Mouse (Mus musculus) ES-E14 (cell line): ENCODE measurements at regions not wholly inside any gene's neighbourhood (a gene's known extent, or its start where the extent isn't known, plus 50 kb on each side); places are given as distances from the start of the nearest gene placed in this dataset.

ENCODE experiments used
- CHD2 ChIP-seq: IDR thresholded peaks from 2 replicates; pipeline ENCODE4 v1.6.1; 2014; ENCODE audit warnings: mild to moderate bottlenecking, low read depth, low read length, inconsistent platforms
- HCFC1 ChIP-seq: IDR thresholded peaks from 2 replicates; pipeline ENCODE4 v1.6.1; 2012; ENCODE audit warnings: low read length, inconsistent platforms, borderline replicate concordance; ENCODE audit not compliant: insufficient read depth
- MAFK ChIP-seq: IDR thresholded peaks from 2 replicates; pipeline ENCODE4 v1.6.1; 2014; ENCODE audit warnings: mild to moderate bottlenecking, low read depth, low read length, inconsistent platforms; ENCODE audit not compliant: insufficient read depth
- ZC3H11A ChIP-seq: IDR thresholded peaks from 2 replicates; pipeline ENCODE4 v1.6.1; 2012; ENCODE audit warnings: low read depth, mild to moderate bottlenecking, inconsistent platforms, low read length, borderline replicate concordance
- ZNF384 ChIP-seq: IDR thresholded peaks from 2 replicates; pipeline ENCODE4 v1.6.1; 2012; ENCODE audit warnings: low read depth, low read length, inconsistent platforms

GRCm38 (mm10) chr11:40835393-40835792 lies 80.3 kb upstream of the Ccng1 start:
- TF ChIP-seq ZC3H11A = no peak
- TF ChIP-seq CHD2 = no peak
- no peak for TF ChIP-seq HCFC1
- TF ChIP-seq ZNF384 = no peak
- TF ChIP-seq MAFK = no peak
